Mouse (Mus musculus) mature B cell (primary cell): ENCODE results near the gene Dync1li1.
"Not testable (repeated sequence)": the region's sequence is repeated elsewhere in the genome, so short reads cannot be mapped to it uniquely, and the experiment has no call there.

Experiments used
- in situ Hi-C: fragments of 300-500 bp; cut with MboI; formaldehyde crosslinking; loops from 2 replicates; pipeline ENCODE4 v1.14.3; 2019

Gene Dync1li1

DNA sequence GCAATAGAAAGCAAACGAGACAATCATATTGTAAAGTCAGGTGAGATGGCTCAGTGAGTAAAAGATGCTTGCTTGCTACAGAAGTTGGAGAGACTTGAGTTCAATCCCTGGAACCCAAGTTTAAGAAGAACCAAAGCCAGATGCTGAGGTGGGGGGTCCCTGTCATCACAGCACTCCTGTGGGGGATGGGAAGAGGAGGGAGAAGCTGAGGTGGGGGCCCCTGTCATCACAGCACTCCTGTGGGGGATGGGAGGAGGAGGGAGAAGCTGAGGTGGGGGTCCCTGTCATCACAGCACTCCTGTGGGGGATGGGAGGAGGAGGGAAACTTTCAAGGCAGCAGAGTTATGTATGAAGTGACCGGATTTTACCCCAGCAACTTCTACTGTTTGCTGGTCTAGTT, 15.0 kb upstream of the Dync1li1 start:
- in situ Hi-C loops: no loop called here

- in situ Hi-C loops: no loop called here
Observed at GRCm38 (mm10) chr9:114678576-114678975, 10.0 kb upstream of the Dync1li1 start.

DNA sequence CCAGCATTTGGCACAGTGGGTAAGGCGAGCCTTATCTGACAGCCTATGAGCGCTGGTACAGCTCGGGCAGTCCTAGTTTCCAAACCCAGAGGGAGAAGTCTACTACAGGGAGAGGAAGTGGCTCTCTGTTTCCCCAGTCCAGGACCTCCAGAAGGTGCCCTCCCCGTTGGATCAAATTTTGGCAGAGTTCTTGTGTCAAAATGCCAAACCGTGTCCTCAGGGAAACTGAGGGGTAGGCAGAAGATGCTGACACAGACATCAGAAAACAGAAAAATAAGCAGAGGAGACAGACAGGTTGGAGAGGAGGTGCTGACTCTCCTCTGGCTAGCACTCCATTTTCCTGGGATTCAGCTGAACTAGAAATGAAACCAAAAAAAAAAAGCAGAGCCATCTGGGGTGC, 8.6 kb upstream of the Dync1li1 start:
- in situ Hi-C loops: no loop called here

DNA sequence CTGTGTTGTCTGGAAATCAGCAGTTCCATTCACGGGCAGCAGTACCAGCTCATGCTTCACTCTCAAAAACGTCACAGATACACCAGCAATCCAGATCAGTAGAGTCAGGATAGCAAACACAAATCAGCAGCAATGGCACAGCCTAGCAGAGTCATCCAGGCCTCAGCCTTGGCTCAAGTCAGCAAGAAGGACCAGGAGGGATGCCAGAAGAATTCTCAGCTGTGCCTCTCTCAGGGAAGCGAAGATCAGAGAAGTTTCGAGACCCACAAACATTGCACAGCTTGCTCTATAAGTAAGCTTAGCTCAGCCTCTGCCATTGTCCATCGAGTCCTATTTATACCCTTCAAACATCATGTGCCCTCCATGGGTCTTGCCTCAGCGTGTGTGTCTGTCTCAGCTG, 8.1 kb upstream of the Dync1li1 start:
- in situ Hi-C loops: no loop called here

- in situ Hi-C loops: no loop called here
Observed at GRCm38 (mm10) chr9:114682193-114682592, 6.4 kb upstream of the Dync1li1 start.

- in situ Hi-C loops: no loop called here
Observed at GRCm38 (mm10) chr9:114686245-114686644, 2.3 kb upstream of the Dync1li1 start.

DNA sequence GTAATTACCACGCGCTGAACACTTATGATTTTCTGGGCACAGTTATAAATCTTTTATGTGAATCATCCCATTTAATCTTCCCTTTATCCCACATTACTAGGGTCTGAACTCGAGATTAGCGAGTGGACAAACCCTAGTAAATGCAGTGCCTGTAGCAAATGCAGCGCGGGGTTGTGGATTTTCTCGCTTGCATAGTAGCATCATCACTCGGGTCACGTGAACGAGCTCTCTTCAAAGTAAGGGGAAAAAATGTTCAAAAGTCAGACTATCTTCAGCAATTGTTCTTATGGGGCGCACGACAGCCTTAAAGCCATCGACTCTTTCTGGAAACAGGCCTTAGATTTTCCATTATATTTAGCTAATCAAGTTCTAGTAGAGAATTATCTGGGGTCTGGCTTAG, 951 bp upstream of the Dync1li1 start:
- in situ Hi-C loops: no loop called here

DNA sequence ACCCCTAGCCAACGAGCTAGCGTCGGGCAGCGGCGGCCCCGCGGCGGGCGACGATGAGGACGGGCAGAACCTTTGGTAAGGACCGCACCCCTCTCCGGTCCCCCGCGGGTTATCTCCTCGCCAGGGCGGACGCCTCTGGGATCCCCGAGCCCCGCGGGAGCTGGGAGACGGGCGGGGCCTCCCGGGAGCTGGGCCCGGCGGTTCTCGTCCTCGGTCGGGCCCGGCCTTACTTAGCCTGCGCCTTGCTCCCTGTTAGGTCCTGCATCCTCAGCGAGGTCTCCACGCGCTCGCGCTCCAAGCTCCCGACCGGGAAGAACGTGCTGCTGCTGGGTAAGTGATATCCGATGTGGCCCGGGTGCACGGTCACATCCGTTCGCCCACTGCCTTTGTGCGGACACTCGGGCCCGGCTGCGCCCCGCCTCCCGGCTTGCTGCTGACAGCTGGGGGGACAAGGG, 390 bp downstream of the Dync1li1 start:
- in situ Hi-C loops: no loop called here

DNA sequence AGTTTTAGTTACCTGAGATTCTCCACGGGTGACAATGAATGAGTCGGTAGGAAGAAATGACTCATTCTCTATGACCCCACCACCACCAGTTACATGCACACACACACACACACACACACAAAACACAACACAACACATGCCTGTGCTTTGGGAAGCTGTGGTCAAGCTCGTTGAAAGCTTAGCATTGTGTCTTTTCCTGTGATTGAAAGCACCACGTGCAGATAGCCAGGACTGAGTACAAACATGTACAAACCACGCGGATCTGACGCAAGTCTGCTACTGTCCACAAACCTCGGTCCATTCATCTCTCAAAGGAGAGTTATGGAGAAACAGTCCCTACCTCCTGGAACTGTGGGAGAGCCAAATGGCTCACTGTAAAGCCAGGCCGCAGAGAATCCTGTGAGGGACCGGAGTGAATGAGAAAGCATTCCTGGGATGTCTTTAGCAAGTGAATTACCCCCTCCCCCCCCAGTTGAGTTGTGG, 1.6 kb downstream of the Dync1li1 start:
- in situ Hi-C loops: no loop called here

DNA sequence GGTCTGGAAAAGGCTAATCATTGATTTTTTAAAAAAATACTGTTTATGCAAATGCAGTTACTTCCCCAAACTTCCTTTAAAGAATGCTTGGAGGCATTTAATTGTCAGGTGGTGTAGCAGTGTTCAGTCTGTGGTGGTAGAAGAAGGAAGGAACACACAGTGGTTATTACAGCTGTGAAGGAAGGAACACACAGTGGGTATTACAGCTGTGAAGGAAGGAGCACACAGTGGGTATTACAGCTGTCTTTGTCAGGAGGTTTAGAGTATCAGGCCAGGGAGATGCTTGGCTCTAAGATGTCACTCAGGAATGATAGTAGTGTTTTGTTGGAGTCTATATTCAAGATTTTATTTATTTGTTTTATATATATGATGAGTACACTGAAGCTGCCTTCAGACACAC, 2.5 kb downstream of the Dync1li1 start:
- in situ Hi-C loops: no loop called here

DNA sequence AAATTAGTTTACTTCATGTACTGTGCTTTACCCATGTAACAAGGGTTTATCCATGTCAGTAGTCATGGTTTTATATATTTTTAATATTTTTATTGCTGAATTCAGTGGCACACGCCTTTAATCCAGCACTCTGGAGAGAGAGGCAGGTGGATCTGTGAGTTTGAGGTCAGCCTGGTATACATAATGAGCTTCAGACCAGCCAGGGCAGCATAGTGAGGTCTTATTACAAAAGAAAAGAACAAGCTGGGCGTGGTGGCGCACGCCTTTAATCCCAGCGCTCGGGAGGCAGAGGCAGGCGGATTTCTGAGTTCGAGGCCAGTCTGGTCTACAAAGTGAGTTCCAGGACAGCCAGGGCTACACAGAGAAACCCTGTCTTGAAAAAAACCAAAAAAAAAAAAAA, 7.1 kb downstream of the Dync1li1 start:
- in situ Hi-C loops: not testable (repeated sequence)

GRCm38 (mm10) chr9:114697072-114697471, 8.5 kb downstream of the Dync1li1 start:
- in situ Hi-C loops: no loop called here

- in situ Hi-C loops: no loop called here
Observed at GRCm38 (mm10) chr9:114697926-114698325, 9.3 kb downstream of the Dync1li1 start.

- in situ Hi-C loops: no loop called here
Observed at GRCm38 (mm10) chr9:114699262-114699661, 10.7 kb downstream of the Dync1li1 start.

GRCm38 (mm10) chr9:114699882-114700665, 11.5 kb downstream of the Dync1li1 start:
- in situ Hi-C loops: no loop called here

GRCm38 (mm10) chr9:114701031-114701430, 12.4 kb downstream of the Dync1li1 start:
- in situ Hi-C loops: no loop called here

- in situ Hi-C loops: no loop called here
Observed at GRCm38 (mm10) chr9:114701921-114702320, 13.3 kb downstream of the Dync1li1 start.

DNA sequence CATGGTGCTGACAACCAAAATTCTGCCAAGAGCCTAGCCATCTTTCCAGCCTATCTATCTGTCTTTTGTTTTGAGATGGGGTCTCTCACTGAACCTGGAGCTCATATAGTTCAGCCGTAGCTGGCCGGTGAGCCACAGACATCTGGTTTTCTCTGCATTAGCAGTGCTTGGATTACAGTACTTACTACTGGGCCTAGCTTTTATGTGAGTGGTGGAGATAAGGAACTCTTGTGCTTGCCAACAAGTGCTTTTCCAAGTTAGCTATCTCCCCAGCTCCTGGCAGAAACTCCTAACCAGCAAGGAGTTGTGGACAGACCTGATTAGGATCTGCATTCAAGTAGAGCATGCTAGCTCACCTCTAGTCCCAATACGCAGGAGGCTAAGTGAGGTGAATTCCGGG, 19.2 kb downstream of the Dync1li1 start:
- in situ Hi-C loops: no loop called here

GRCm38 (mm10) chr9:114710345-114710744, 21.8 kb downstream of the Dync1li1 start:
- in situ Hi-C loops: no loop called here

- in situ Hi-C loops: no loop called here
Observed at GRCm38 (mm10) chr9:114713481-114713880, 24.9 kb downstream of the Dync1li1 start.

DNA sequence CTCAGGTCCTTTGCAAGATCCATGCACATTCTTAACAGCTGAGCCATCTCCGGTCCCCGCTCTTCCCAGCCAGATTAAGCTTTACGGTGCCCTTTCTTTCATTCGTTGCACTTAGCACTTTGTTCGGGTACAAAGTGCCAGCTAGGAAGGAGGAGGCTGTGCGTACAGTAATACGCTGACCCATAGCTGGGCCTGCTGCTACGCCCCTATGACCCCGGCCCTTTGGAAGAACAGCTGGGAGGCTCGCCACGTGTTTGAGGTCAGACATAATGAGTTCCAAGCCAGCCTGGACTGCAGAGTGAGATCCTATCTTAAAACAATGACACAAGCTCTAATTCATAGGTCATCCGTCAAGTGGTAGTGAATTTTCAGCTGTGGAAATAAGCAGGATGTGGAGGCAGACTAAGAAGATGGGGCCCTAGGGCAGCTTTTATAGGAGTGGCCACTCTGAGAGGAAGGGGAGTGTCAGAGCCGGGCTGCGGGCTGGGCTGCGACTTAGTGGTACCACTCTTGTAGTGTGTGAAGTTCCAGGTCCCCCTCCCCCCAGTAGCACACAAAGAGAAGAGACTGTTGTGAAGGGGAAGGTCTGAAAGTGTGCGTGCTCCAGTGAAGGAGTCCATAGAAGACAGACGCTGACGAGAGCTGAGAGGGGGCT, 28.2 kb downstream of the Dync1li1 start:
- in situ Hi-C loops: no loop called here

- in situ Hi-C loops: no loop called here
Observed at GRCm38 (mm10) chr9:114727315-114727714, 38.7 kb downstream of the Dync1li1 start.

- in situ Hi-C loops: not testable (repeated sequence)
Observed at GRCm38 (mm10) chr9:114728432-114728831, 39.8 kb downstream of the Dync1li1 start.
